Mouse (Mus musculus): Measurements from ENCODE around the gene Gm30083. TPM values are rescaled to one million over a fixed set of nuclear protein-coding genes. Genes with fewer than 3 reads are reported as not detected.

Gm30083 gene
- polyA plus RNA-seq, 1 experiment from 2014 or later = not detected

DNA sequence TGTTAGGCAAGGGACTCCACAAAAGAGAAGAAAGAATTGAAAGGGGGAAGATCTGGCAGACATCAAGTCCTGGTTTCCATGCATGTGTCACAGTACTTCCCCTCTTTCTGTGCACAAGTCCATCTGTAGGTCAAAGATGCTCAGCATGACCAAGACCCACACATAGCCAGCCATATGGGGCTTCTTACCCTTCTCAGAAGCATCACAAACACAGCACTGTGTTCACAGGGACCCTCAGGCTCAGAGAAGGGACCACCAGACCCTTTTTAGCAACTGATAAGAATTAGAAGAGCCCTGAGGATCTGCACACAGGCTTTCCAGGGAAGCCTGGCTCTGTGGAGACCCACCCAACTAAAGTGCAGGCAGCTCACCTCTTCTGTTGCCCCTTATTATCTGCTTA, 14.9 kb downstream of the Gm30083 start:
- no peak overlapping the region for H3K4me2 ChIP-seq
- no peak overlapping the region for H3K27ac ChIP-seq (replicated peaks)
- no peak for ATAC-seq (ENCODE audit: insufficient read depth)
- H3K27me3 ChIP-seq = no peaks in the 10 kb centered on the region
- H3K36me3 ChIP-seq (replicated peaks) = no peaks in the 10 kb centered on the region
- H3K4me1 ChIP-seq (replicated peaks) = no peaks in the 10 kb centered on the region
- no peaks in the 10 kb centered on the region for H3K9me3 ChIP-seq (replicated peaks)
- no peak overlapping the region for H3K4me3 ChIP-seq (replicated peaks)
- H3K9ac ChIP-seq = no peak overlapping the region

DNA sequence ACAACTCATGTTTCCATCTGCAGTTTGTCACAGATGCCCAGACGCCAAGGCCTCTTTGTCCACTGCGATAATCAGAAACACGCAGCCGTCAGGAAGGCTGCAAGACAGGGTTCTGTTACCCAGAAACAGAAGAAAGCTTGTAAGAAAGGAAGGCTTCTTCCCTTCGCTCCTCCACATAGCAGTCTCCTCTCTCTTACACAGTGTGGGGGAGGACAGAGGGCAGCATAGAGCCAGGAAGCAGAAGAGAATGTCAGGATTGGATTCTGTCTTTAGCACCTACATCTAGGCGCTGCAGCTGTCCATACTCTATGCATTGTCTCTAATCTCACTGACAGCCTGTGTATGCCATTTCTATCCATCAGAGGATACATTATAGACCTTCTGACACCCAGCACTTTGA, 17.6 kb downstream of the Gm30083 start:
- WGBS (ENCODE audit: insufficient replicate concordance) = 48% methylated on average over 6 of the region's 6 CpGs
- no peaks in the 10 kb centered on the region for H3K27me3 ChIP-seq
- ATAC-seq (ENCODE audit: insufficient read depth) = no peak

DNA sequence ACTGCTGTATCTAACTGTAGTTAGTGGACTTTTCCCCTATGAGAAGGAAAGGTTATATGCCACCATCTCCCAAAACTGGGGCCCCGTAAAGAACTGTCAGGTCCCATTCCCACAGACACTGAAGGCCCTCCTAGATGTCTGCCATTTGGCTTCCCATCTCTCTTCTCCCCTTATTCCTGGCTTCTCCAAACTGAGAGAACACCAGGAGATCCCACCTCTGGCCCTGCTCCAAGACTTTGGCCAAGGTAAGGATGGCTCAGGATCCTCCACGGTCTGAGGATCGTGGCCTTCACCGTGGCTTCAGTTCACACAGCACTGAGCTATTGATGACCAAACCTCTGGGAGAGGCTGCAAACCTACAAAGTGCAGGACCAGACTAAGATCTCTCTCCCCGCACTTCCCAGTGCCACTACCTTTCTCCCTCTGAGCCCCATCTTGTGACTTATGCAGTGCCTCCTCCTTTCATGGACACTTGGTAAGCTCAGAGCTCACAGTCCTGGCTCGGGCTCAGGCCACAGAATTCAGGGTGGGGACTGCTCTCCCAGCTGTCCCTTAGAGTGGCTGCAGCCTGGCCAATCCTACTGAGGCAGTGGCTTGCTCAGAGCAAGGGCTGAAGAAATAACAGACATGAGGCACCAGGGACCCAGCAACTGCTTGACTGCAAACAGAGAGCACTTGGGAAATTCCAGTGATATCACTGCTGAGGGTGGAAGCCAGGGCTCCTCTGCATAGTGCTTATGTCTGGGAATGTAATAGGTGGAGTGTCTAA, 21.3 kb downstream of the Gm30083 start:
- 68% methylated on average over 6 of the region's 6 CpGs for WGBS (ENCODE audit: insufficient replicate concordance)
- Histone ChIP-seq H3K4me2 (no peak overlapping the region), H3K36me3 (replicated peaks) (no peaks in the 10 kb centered on the region), H3K27me3 (no peaks in the 10 kb centered on the region), H3K9ac (no peak overlapping the region), H3K4me1 (replicated peaks) (no peaks in the 10 kb centered on the region), H3K4me3 (replicated peaks) (no peak overlapping the region), H3K27ac (replicated peaks) (no peak overlapping the region), H3K9me3 (replicated peaks) (no peaks in the 10 kb centered on the region)
- ATAC-seq (ENCODE audit: insufficient read depth) = no peak

More for the DNA sequence above, 17.6 kb downstream of the Gm30083 start:
- Histone ChIP-seq H3K27ac (replicated peaks) (no peak overlapping the region), H3K4me3 (replicated peaks) (no peak overlapping the region), H3K9me3 (replicated peaks) (no peaks in the 10 kb centered on the region), H3K9ac (no peak overlapping the region), H3K4me1 (replicated peaks) (no peaks in the 10 kb centered on the region), H3K4me2 (no peak overlapping the region), H3K36me3 (replicated peaks) (no peaks in the 10 kb centered on the region)

DNA sequence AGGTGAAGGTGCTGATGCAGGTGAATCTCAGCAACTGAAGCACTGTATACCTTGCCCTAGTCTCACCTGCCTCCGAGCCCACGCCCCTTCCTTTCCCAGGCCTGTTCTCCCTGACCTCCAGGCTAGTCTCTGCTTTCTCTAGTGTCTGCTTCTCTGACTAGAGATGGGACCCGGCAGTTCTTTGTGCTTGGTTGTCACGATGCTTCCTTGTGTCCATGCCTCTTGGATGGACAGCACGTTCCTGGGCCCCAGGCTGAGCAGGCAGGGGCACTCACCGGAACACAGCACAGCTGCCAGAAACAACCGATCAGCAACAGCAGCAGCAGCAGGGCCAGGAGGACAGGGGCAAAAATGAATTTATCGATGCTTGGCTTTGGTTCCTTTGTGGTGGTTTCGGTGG, 21.9 kb downstream of the Gm30083 start:
- Histone ChIP-seq H3K9ac (no peak overlapping the region), H3K4me1 (replicated peaks) (no peaks in the 10 kb centered on the region), H3K27me3 (no peaks in the 10 kb centered on the region), H3K4me2 (no peak overlapping the region), H3K27ac (replicated peaks) (no peak overlapping the region), H3K4me3 (replicated peaks) (no peak overlapping the region), H3K36me3 (replicated peaks) (no peaks in the 10 kb centered on the region), H3K9me3 (replicated peaks) (no peaks in the 10 kb centered on the region)
- 70% methylated on average over 9 of the region's 9 CpGs for WGBS (ENCODE audit: insufficient replicate concordance)
- no peak for ATAC-seq (ENCODE audit: insufficient read depth)

DNA sequence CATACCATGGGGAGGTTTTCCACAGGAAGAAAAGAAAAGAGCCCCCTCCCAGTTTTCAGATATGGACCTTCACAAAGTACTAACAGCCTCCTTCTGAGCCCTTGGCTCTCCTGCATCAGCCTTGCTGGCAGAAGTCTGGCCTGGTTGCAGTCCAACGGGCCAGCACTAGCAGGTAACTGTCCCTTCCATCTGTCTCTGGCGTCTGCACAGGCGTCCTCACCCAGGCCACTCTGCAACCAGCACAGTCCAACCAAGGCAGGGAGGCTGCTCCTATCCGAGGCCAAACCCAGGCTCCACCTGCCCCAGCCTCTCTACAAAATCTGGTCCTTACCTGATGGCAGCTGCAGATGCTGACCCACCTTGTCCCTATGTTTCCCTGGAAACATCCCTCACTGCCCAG, 23.0 kb downstream of the Gm30083 start:
- no peak overlapping the region for H3K4me3 ChIP-seq (replicated peaks)
- no peak for ATAC-seq (ENCODE audit: insufficient read depth)
- WGBS (ENCODE audit: insufficient replicate concordance) = 38% methylated on average over 4 of the region's 4 CpGs
- no peak overlapping the region for H3K27ac ChIP-seq (replicated peaks)
- no peaks in the 10 kb centered on the region for H3K4me1 ChIP-seq (replicated peaks)
- no peaks in the 10 kb centered on the region for H3K27me3 ChIP-seq
- H3K4me2 ChIP-seq = no peak overlapping the region
- no peaks in the 10 kb centered on the region for H3K36me3 ChIP-seq (replicated peaks)
- H3K9me3 ChIP-seq (replicated peaks) = no peaks in the 10 kb centered on the region
- H3K9ac ChIP-seq = no peak overlapping the region

DNA sequence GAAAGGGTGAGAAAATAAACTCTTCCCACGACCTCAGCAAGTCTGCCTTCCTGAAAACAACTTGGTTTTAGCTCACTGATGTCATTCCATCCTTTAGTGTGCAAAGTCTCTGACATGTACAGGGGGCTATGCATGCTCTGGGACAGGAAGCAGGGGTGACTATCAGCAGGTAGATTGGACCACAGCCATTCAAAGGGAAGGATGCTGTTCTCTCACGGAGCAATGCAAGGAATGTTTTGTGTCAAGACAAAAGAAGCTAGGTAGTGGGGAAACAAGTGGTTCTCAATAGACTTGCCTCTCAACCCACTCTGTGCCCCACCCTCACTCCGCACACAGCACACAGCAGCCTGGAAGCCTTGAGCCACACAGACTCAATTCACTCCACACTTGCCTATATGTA, 25.8 kb downstream of the Gm30083 start:
- Histone ChIP-seq H3K4me3 (replicated peaks) (no peak overlapping the region), H3K27me3 (no peaks in the 10 kb centered on the region), H3K27ac (replicated peaks) (no peak overlapping the region), H3K9ac (no peak overlapping the region), H3K4me1 (replicated peaks) (no peaks in the 10 kb centered on the region), H3K9me3 (replicated peaks) (no peaks in the 10 kb centered on the region), H3K36me3 (replicated peaks) (no peaks in the 10 kb centered on the region), H3K4me2 (no peak overlapping the region)
- ATAC-seq (ENCODE audit: insufficient read depth) = no peak
- WGBS (ENCODE audit: insufficient replicate concordance) = 42% methylated on average over 3 of the region's 3 CpGs

DNA sequence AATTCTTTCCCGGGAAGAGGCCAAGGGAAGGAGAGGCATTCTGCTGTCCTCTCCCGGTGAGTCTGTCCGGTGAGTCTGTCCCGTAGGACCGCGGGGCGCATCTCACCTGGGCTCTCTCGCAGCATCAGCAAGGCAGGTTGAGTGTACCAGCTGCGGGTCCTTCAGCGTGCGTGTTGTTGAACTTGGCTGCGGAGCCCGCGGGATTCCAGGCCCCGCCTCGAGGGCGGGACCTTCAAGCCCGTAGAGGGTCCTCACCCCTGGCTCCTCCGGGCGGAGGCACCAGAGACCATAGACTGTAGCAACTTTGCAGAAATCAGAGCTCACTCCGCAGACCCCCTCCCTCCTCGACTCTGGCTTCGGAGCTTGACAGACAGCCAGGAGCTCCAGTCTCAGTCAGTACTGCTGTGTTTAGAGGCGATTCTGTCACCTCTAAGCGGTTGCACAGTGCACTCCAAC, 36.4 kb downstream of the Gm30083 start, which contains the start of gene Zfp488:
Zfp488 (minus strand) TSS at position 161 of the 456 bp plus-strand sequence.
- Histone ChIP-seq H3K4me1 (replicated peaks) (no peaks in the 10 kb centered on the region), H3K36me3 (replicated peaks) (no peaks in the 10 kb centered on the region), H3K27me3 (peaks cover 16% of the 10 kb centered on the region), H3K9ac (no peak within 1 kb of the TSS), H3K4me2 (peak within 1 kb of the TSS; percentile 30), H3K9me3 (replicated peaks) (no peaks in the 10 kb centered on the region), H3K4me3 (replicated peaks) (no peak within 1 kb of the TSS), H3K27ac (replicated peaks) (no peak within 1 kb of the TSS)
- 4% methylated on average over 25 of the region's 25 CpGs for WGBS (ENCODE audit: insufficient replicate concordance)
- ATAC-seq (ENCODE audit: insufficient read depth) = no peak

DNA sequence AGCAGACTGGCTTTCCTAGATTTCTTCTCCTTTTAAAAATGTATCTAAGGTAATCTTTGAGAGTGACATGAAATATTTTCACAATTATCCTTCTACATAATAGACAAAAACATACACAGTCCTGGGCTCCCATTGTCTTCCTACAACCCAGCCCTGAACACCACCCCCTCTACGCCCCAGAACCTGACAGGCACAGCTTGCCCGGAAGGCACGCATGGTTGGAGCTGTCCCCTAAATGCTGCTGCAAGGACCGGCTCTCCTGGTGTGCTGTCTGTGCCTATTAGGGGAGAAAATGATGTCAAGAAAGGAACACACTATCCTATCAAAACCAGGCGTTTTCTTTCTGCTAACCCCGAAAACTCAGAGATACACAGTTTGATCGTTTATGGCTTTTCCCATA, 37.2 kb downstream of the Gm30083 start:
- Histone ChIP-seq H3K9ac (no peak overlapping the region), H3K4me2 (no peak overlapping the region), H3K9me3 (replicated peaks) (no peaks in the 10 kb centered on the region), H3K4me3 (replicated peaks) (no peak overlapping the region), H3K36me3 (replicated peaks) (no peaks in the 10 kb centered on the region), H3K27me3 (peaks cover 16% of the 10 kb centered on the region), H3K4me1 (replicated peaks) (no peaks in the 10 kb centered on the region), H3K27ac (replicated peaks) (no peak overlapping the region)
- WGBS (ENCODE audit: insufficient replicate concordance) = 45% methylated on average over 7 of the region's 7 CpGs
- no peak for ATAC-seq (ENCODE audit: insufficient read depth)

DNA sequence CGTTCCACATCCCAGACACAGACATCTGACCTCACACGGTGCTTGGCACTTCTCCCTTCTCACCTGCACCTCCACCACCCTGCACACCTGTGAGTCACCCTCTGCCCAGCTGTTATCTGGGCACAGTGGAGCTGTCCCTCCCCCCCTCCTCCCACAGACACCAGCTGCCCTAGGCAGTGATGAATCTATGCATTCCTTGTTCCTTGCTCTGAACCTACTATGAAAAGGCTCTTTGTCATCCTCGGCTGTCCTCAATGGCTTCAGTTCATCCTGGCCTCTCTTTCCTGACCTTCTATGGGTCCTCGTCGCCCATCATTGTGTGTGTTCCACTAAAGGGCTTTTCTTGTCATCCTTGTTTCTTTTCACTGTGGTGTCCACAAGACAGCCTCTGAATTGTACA, 40.2 kb downstream of the Gm30083 start:
- ATAC-seq (ENCODE audit: insufficient read depth) = no peak
- no peaks in the 10 kb centered on the region for H3K36me3 ChIP-seq (replicated peaks)

DNA sequence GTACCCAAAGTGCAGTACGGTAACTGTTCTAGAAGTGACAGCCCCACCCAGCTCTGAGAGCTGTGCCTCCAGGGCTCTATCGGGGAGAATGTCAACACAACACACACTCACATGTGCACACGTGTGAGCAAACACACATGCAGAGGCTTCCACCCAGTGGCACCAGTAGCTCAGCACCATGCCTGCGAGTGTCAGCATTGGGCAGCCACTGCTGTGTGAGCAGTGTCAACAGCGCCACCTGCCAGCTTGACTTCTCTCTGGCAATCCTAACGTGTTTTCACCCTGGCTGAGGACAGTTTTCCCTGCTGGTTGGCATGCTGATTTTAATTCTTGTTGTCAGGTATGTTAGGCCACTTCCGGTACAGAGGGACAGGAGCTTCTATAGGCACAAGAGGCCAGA, 42.3 kb downstream of the Gm30083 start:
- Histone ChIP-seq H3K36me3 (replicated peaks) (no peaks in the 10 kb centered on the region), H3K4me3 (replicated peaks) (no peak overlapping the region), H3K27me3 (peaks cover under 1% of the 10 kb centered on the region; the same call in 1 of the 2 replicates), H3K27ac (replicated peaks) (no peak overlapping the region), H3K4me2 (no peak overlapping the region), H3K9ac (no peak overlapping the region), H3K9me3 (replicated peaks) (no peaks in the 10 kb centered on the region), H3K4me1 (replicated peaks) (no peaks in the 10 kb centered on the region)
- no peak for ATAC-seq (ENCODE audit: insufficient read depth)
- whole genome bisulfite sequencing (ENCODE audit: insufficient replicate concordance) = 39% methylated on average over 7 of the region's 7 CpGs

More for the DNA sequence above, 40.2 kb downstream of the Gm30083 start:
- Histone ChIP-seq H3K27me3 (peaks cover 16% of the 10 kb centered on the region), H3K4me3 (replicated peaks) (no peak overlapping the region), H3K27ac (replicated peaks) (no peak overlapping the region), H3K4me2 (no peak overlapping the region), H3K9ac (no peak overlapping the region), H3K9me3 (replicated peaks) (no peaks in the 10 kb centered on the region), H3K4me1 (replicated peaks) (no peaks in the 10 kb centered on the region)
- 47% methylated on average over 5 of the region's 5 CpGs for WGBS (ENCODE audit: insufficient replicate concordance)

DNA sequence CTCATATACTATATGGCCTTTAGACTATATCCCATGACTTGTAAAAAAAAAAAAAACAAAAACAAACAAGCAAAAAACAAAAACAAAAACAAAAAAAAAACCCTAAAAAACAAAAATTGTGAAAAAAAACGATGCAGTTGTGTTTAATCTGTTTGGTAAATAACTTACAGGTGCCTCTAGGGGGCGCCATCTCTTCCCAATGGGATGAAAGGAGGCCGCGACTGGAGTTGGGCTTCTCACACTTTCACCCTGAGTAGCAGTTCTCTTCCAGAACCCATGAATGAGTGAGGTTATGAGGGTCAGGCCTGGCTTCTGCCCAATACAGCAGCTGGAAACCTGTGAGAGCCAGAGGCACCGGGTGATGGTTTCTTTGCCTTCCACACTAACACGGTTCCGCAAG, 49.3 kb downstream of the Gm30083 start:
- H3K9me3 ChIP-seq (replicated peaks) = no peaks in the 10 kb centered on the region
- H3K27me3 ChIP-seq = no peaks in the 10 kb centered on the region
- H3K9ac ChIP-seq = no peak overlapping the region
- H3K4me2 ChIP-seq = no peak overlapping the region
- 53% methylated on average over 7 of the region's 7 CpGs for WGBS (ENCODE audit: insufficient replicate concordance)
- no peaks in the 10 kb centered on the region for H3K4me1 ChIP-seq (replicated peaks)
- no peak overlapping the region for H3K27ac ChIP-seq (replicated peaks)
- no peaks in the 10 kb centered on the region for H3K36me3 ChIP-seq (replicated peaks)
- no peak for ATAC-seq (ENCODE audit: insufficient read depth)
- H3K4me3 ChIP-seq (replicated peaks) = no peak overlapping the region

DNA sequence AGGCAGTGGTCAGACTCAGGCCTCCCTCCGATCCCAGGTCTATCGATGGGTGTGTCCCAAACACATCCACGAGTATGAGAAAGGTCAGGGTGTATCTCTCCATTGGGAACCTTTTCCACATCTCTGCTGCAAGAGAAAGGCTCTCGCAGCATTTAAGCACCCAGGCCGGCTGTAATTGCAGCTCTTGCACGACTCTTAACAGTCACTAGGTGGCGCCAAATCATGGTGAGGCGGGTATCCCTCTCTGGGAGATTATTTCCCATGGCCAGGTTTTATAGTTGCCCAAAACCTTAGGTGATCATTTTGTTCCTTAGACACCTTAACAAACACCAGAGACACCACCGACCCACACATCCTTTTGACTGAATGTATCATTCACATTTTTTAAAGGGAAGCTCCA, 55.6 kb downstream of the Gm30083 start:
- 12% methylated on average over 9 of the region's 9 CpGs for WGBS (ENCODE audit: insufficient replicate concordance)
- Histone ChIP-seq H3K27ac (replicated peaks) (no peak overlapping the region), H3K4me2 (no peak overlapping the region), H3K9me3 (replicated peaks) (no peaks in the 10 kb centered on the region), H3K4me1 (replicated peaks) (no peaks in the 10 kb centered on the region), H3K27me3 (no peaks in the 10 kb centered on the region), H3K9ac (no peak overlapping the region), H3K4me3 (replicated peaks) (no peak overlapping the region), H3K36me3 (replicated peaks) (no peaks in the 10 kb centered on the region)
- ATAC-seq (ENCODE audit: insufficient read depth) = no peak

All from liver, embryonic 15.5 days (tissue).